Mouse (Mus musculus) hindbrain, embryonic 16.5 days (tissue): ENCODE results near the gene Gadd45b. TPM values are rescaled to one million over a fixed set of nuclear protein-coding genes. Genes with fewer than 3 reads are reported as not detected.

Experiments
- ATAC-seq: fragments of 200-750 bp; cut with Nextera tagmentation; 2 replicates; pipeline ENCODE4 v1.8.0; 2017; ENCODE audit warnings: moderate TSS enrichment, moderate library complexity
- H3K27ac ChIP-seq: fragments of 300-500 bp; sonication (generic); 2 replicates; pipeline ENCODE4 v1.5.1; 2014; ENCODE audit warnings: low read depth, mild to moderate bottlenecking, control low read depth, low read length, moderate library complexity
- H3K27me3 ChIP-seq: fragments of 300-500 bp; sonication (generic); replicated peaks from 2 replicates; pipeline ENCODE4 v1.6.1; 2014; ENCODE audit warnings: low read length; ENCODE audit not compliant: control insufficient read depth, insufficient read depth
- H3K36me3 ChIP-seq: fragments of 300-500 bp; sonication (generic); 2 replicates; pipeline ENCODE4 v1.6.1; 2014; ENCODE audit warnings: mild to moderate bottlenecking, low read length, moderate library complexity, mixed read lengths; ENCODE audit not compliant: control insufficient read depth, insufficient read depth
- H3K4me1 ChIP-seq: fragments of 300-500 bp; sonication (generic); 2 replicates; pipeline ENCODE4 v1.6.1; 2014; ENCODE audit warnings: low read depth, low read length; ENCODE audit not compliant: control insufficient read depth, insufficient read depth
- H3K4me2 ChIP-seq: fragments of 300-500 bp; sonication (generic); 2 replicates; pipeline ENCODE4 v1.6.1; 2014; ENCODE audit warnings: mild to moderate bottlenecking, low read length, control low read depth, moderate library complexity
- H3K4me3 ChIP-seq: fragments of 300-500 bp; sonication (generic); 2 replicates; pipeline ENCODE4 v1.5.1; 2014; ENCODE audit warnings: mild to moderate bottlenecking, low read length, control low read depth, moderate library complexity
- H3K9ac ChIP-seq: fragments of 300-500 bp; sonication (generic); 2 replicates; pipeline ENCODE4 v1.6.1; 2014; ENCODE audit warnings: low read depth, mild to moderate bottlenecking, control low read depth, low read length, moderate library complexity
- H3K9me3 ChIP-seq: fragments of 300-500 bp; sonication (generic); 2 replicates; pipeline ENCODE4 v1.6.1; 2014; ENCODE audit warnings: mild to moderate bottlenecking, low read length, moderate library complexity; ENCODE audit not compliant: control insufficient read depth
- WGBS: fragments of 180-500 bp; shearing (Covaris S2); extraction: QIAGEN DNeasy Blood & Tissue Kit; methylation state at CpG from one replicate; pipeline ENCODE4 v1.1.7; 2014; 5-methylcytosine and 5-hydroxymethylcytosine counted together
- polyA plus RNA-seq: library from polyadenylated mRNA; unstranded; fragments of >200 nt; fragmentation: Nextera tagmentation; extraction: Ambion mirVana; gene quantifications from 2 replicates; pipeline ENCODE4 v1.2.1, GENCODE M21; 2015

Gadd45b gene
- polyA plus RNA-seq, 1 experiment from 2014 or later: 8.0 TPM

DNA sequence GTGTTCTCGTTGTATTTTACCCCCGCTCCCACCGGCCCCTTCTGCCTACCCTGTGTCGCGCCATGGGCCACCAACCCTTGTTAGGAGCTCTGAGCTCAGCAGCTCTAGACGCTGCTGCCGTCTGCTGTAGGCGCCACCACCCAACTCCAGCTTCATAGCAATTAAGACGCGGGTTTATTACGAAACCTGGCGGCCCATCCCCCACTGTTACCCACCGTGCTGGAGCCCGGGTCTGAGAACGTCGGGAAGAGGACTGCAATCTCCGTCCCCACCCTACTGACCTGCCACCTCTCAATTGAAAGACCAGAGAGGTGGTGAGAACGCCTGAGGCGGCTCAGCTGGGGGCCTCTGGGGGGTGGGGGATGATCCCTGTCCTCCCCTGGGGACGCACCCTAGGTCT, 2.3 kb downstream of the Gadd45b start:
- Histone ChIP-seq H3K9ac (no peak overlapping the region), H3K27me3 (peaks cover 17% of the 10 kb centered on the region), H3K36me3 (no peaks in the 10 kb centered on the region), H3K4me2 (peak overlapping the region; percentile 98), H3K4me3 (peak overlapping the region; percentile 21), H3K27ac (no peak overlapping the region), H3K4me1 (peaks cover 62% of the 10 kb centered on the region), H3K9me3 (no peaks in the 10 kb centered on the region)
- ATAC-seq: no peak
- WGBS: 1% methylated on average over 20 of the region's 20 CpGs

DNA sequence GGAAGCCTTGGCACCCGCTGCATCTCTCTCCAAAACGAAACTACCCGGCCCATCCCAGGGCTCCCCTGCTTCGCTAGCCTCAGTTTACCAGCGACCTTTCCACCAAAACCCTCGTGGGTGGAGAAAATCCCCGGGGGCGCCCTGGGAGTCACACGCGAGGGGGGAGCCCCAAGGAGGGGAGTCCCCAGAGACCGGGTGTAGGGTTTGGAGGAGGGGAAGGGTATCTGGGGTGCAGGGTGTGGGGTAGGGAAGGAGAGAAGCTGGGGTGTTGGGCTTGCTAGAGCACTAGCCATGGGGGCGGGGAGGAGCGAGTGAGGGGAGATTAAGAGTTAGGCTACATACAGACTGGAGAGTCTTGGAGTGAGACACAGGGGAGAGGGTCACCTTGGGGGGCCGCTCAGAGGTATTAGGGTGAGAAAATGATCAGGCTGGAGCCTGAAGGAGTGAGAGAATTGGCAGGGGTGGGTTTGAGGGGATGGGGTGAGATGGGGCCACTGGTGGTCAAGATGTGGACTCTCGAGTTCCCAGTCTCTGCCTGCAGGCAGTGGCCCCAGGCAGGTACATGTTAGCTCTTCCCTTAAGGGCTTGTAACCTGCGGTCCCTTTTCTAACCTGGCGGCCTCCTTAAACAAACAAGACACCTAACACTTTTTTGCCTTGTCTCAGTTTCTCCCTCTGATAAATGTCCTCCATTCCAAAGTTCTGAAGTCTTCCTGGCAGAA, 3.0 kb downstream of the Gadd45b start:
- under 1% methylated on average over 17 of the region's 17 CpGs for WGBS
- ATAC-seq: no peak
- Histone ChIP-seq H3K4me1 (peaks cover 64% of the 10 kb centered on the region), H3K4me3 (peak overlapping the region; percentile 14; the same call in 1 of the 2 replicates), H3K4me2 (peak overlapping the region; percentile 98), H3K27ac (no peak overlapping the region), H3K36me3 (no peaks in the 10 kb centered on the region), H3K9me3 (no peaks in the 10 kb centered on the region), H3K9ac (no peak overlapping the region), H3K27me3 (peaks cover 19% of the 10 kb centered on the region)

- peak overlapping the region; percentile 47 for H3K4me2 ChIP-seq
- peaks cover 21% of the 10 kb centered on the region for H3K27me3 ChIP-seq
- H3K9ac ChIP-seq: no peak overlapping the region
- no peak for ATAC-seq
- peak overlapping the region; percentile 14; the same call in 1 of the 2 replicates for H3K4me3 ChIP-seq
- no peak overlapping the region for H3K27ac ChIP-seq
- no peaks in the 10 kb centered on the region for H3K9me3 ChIP-seq
- peaks cover 65% of the 10 kb centered on the region for H3K4me1 ChIP-seq
- WGBS: 3% methylated on average over 21 of the region's 21 CpGs
- no peaks in the 10 kb centered on the region for H3K36me3 ChIP-seq
Observed at GRCm38 (mm10) chr10:80933421-80933979, 3.6 kb downstream of the Gadd45b start.

- WGBS: 34% methylated on average over 12 of the region's 14 CpGs
- H3K4me1 ChIP-seq: peaks cover 65% of the 10 kb centered on the region
- H3K27ac ChIP-seq: no peak overlapping the region
- no peaks in the 10 kb centered on the region for H3K9me3 ChIP-seq
- no peak for ATAC-seq
- H3K4me2 ChIP-seq: no peak overlapping the region
- no peaks in the 10 kb centered on the region for H3K36me3 ChIP-seq
- H3K27me3 ChIP-seq: peaks cover 21% of the 10 kb centered on the region
- no peak overlapping the region for H3K9ac ChIP-seq
- no peak overlapping the region for H3K4me3 ChIP-seq
Observed at GRCm38 (mm10) chr10:80934136-80934985, 4.5 kb downstream of the Gadd45b start.

GRCm38 (mm10) chr10:80935241-80935640, 5.4 kb downstream of the Gadd45b start:
- Histone ChIP-seq H3K4me1 (peaks cover 69% of the 10 kb centered on the region), H3K27me3 (peaks cover 21% of the 10 kb centered on the region), H3K4me3 (no peak overlapping the region), H3K36me3 (no peaks in the 10 kb centered on the region), H3K9me3 (no peaks in the 10 kb centered on the region), H3K9ac (no peak overlapping the region), H3K4me2 (peak overlapping the region; percentile 58; the same call in 1 of the 2 replicates), H3K27ac (peak overlapping the region; percentile 46; the same call in 1 of the 2 replicates)
- no peak for ATAC-seq
- WGBS: 7% methylated on average over 3 of the region's 3 CpGs

- H3K36me3 ChIP-seq: no peaks in the 10 kb centered on the region
- H3K27ac ChIP-seq: peak overlapping the region; percentile 46
- no peak for ATAC-seq
- peaks cover 21% of the 10 kb centered on the region for H3K27me3 ChIP-seq
- H3K4me1 ChIP-seq: peaks cover 69% of the 10 kb centered on the region
- H3K4me3 ChIP-seq: peak overlapping the region; percentile 25
- H3K4me2 ChIP-seq: peak overlapping the region; percentile 58
- peak overlapping the region; percentile 52 for H3K9ac ChIP-seq
- no peaks in the 10 kb centered on the region for H3K9me3 ChIP-seq
- 3% methylated on average over 17 of the region's 17 CpGs for WGBS
Observed at GRCm38 (mm10) chr10:80935698-80936097, 5.8 kb downstream of the Gadd45b start.

- 2% methylated on average over 35 of the region's 37 CpGs for WGBS
- Histone ChIP-seq H3K27me3 (peaks cover 21% of the 10 kb centered on the region), H3K4me2 (peak overlapping the region; percentile 58), H3K36me3 (no peaks in the 10 kb centered on the region), H3K9ac (peak overlapping the region; percentile 52), H3K27ac (peak overlapping the region; percentile 62), H3K4me1 (peaks cover 63% of the 10 kb centered on the region), H3K9me3 (no peaks in the 10 kb centered on the region), H3K4me3 (peak overlapping the region; percentile 25)
- ATAC-seq: peak; percentile 40
Observed at GRCm38 (mm10) chr10:80936135-80936809, 6.4 kb downstream of the Gadd45b start.

- ATAC-seq: no peak
- H3K4me1 ChIP-seq: peaks cover 58% of the 10 kb centered on the region
- H3K27ac ChIP-seq: no peak overlapping the region; the same call in 1 of the 2 replicates
- no peaks in the 10 kb centered on the region for H3K36me3 ChIP-seq
- H3K9ac ChIP-seq: peak overlapping the region; percentile 52; the same call in 1 of the 2 replicates
- WGBS: 17% methylated on average over 6 of the region's 6 CpGs
- no peak overlapping the region for H3K4me3 ChIP-seq
- H3K27me3 ChIP-seq: peaks cover 19% of the 10 kb centered on the region
- H3K9me3 ChIP-seq: no peaks in the 10 kb centered on the region
- peak overlapping the region; percentile 58 for H3K4me2 ChIP-seq
Observed at GRCm38 (mm10) chr10:80936810-80937164, 6.9 kb downstream of the Gadd45b start.
